Mouse (Mus musculus) stomach, postnatal 0 days (tissue): ENCODE results near the gene Spem2. TPM values are rescaled to one million over a fixed set of nuclear protein-coding genes. Genes with fewer than 3 reads are reported as not detected.

Source experiments
- ATAC-seq: fragments of 200-750 bp; cut with Nextera tagmentation; 2 replicates; pipeline ENCODE4 v1.8.0; 2017; ENCODE audit not compliant: low FRiP score, low TSS enrichment
- DNase-seq: peaks from one replicate; pipeline ENCODE4 v3.0.0-alpha.2; 2016; ENCODE audit warnings: low spot score
- H3K27ac ChIP-seq: fragments of 300-500 bp; sonication (generic); replicated peaks from 2 replicates; pipeline ENCODE4 v1.5.1; 2014; ENCODE audit warnings: mild to moderate bottlenecking, control low read depth
- H3K27me3 ChIP-seq: fragments of 300-500 bp; sonication (generic); 2 replicates; pipeline ENCODE4 v1.6.1; 2014; ENCODE audit warnings: low read length; ENCODE audit not compliant: control insufficient read depth, insufficient read depth
- H3K36me3 ChIP-seq: fragments of 300-500 bp; sonication (generic); 2 replicates; pipeline ENCODE4 v1.6.1; 2014; ENCODE audit warnings: low read length, mixed read lengths; ENCODE audit not compliant: control insufficient read depth, insufficient read depth
- H3K4me1 ChIP-seq: fragments of 300-500 bp; sonication (generic); replicated peaks from 2 replicates; pipeline ENCODE4 v1.6.1; 2014; ENCODE audit warnings: antibody characterized with exemption; ENCODE audit not compliant: control insufficient read depth, insufficient read depth
- H3K4me2 ChIP-seq: fragments of 300-500 bp; sonication (generic); replicated peaks from 2 replicates; pipeline ENCODE4 v1.6.1; 2014; ENCODE audit warnings: low read depth, mild to moderate bottlenecking, control low read depth, moderate library complexity
- H3K4me3 ChIP-seq: fragments of 300-500 bp; sonication (generic); 2 replicates; pipeline ENCODE4 v1.5.1; 2014; ENCODE audit warnings: low read depth, low read length, control low read depth
- H3K9ac ChIP-seq: fragments of 300-500 bp; sonication (generic); 2 replicates; pipeline ENCODE4 v1.6.1; 2014; ENCODE audit warnings: mild to moderate bottlenecking, low read length, control low read depth, mixed read lengths
- H3K9me3 ChIP-seq: fragments of 300-500 bp; sonication (generic); 2 replicates; pipeline ENCODE4 v1.6.1; 2016; ENCODE audit warnings: low read length; ENCODE audit not compliant: control insufficient read depth
- CTCF ChIP-seq: IDR thresholded peaks from 2 replicates; pipeline ENCODE4 v1.5.1; 2016; ENCODE audit warnings: antibody characterized with exemption, low read depth, mild to moderate bottlenecking, moderate library complexity
- EP300 ChIP-seq: optimal IDR thresholded peaks from 2 replicates; pipeline ENCODE3; 2016; ENCODE audit warnings: antibody characterized with exemption
- WGBS: fragments of 180-500 bp; shearing (Covaris S2); extraction: QIAGEN DNeasy Blood & Tissue Kit; methylation state at CpG from one replicate; pipeline ENCODE4 v1.1.7; 2014; 5-methylcytosine and 5-hydroxymethylcytosine counted together
- polyA plus RNA-seq: library from polyadenylated mRNA; unstranded; fragments of >200 nt; fragmentation: Nextera tagmentation; extraction: Ambion mirVana; gene quantifications from 2 replicates; pipeline ENCODE4 v1.2.1, GENCODE M21; 2015

Gene Spem2
- polyA plus RNA-seq, 1 experiment from 2014 or later = not detected

- Histone ChIP-seq H3K9me3 (no peaks in the 10 kb centered on the region), H3K27ac (peak within 1 kb of the TSS; percentile 87), H3K4me1 (peaks cover 5% of the 10 kb centered on the region), H3K9ac (peak within 1 kb of the TSS; percentile 82), H3K4me3 (peak within 1 kb of the TSS; percentile 67), H3K4me2 (peak within 1 kb of the TSS; percentile 77), H3K36me3 (0 out of 2 replicates have a peak, but pooled peaks cover 2% of the 10 kb centered on the region), H3K27me3 (no peaks in the 10 kb centered on the region)
- no peak for DNase-seq
- 2% methylated on average over 30 of the region's 32 CpGs for WGBS
- peak; percentile 65 for ATAC-seq
- TF ChIP-seq EP300 (no peak), CTCF (peak; percentile 40; the same call in 1 of the 2 replicates)
Measured at GRCm38 (mm10) chr11:69837604-69837951, 19.3 kb upstream of the Spem2 start, which contains the start of gene Nlgn2. Gene Nlgn2 (minus strand): TSS chr11:69837784.

GRCm38 (mm10) chr11:69836703-69837576 is 18.7 kb upstream of the Spem2 start:
- Histone ChIP-seq H3K27ac (peak overlapping the region; percentile 69), H3K27me3 (no peaks in the 10 kb centered on the region), H3K4me2 (peak overlapping the region; percentile 77), H3K9me3 (no peaks in the 10 kb centered on the region), H3K4me3 (peak overlapping the region; percentile 67), H3K4me1 (peaks cover 5% of the 10 kb centered on the region), H3K9ac (peak overlapping the region; percentile 65), H3K36me3 (0 out of 2 replicates have a peak, but pooled peaks cover 2% of the 10 kb centered on the region)
- TF ChIP-seq CTCF (no peak), EP300 (no peak)
- WGBS = 2% methylated on average over 42 of the region's 52 CpGs
- DNase-seq = peak; percentile 37
- no peak for ATAC-seq

GRCm38 (mm10) chr11:69835966-69836335 is 17.7 kb upstream of the Spem2 start:
- no peak overlapping the region for H3K9ac ChIP-seq
- peak overlapping the region; percentile 77 for H3K4me2 ChIP-seq
- H3K27ac ChIP-seq = no peak overlapping the region
- no peaks in the 10 kb centered on the region for H3K9me3 ChIP-seq
- no peak overlapping the region for H3K4me3 ChIP-seq
- H3K27me3 ChIP-seq = no peaks in the 10 kb centered on the region
- H3K4me1 ChIP-seq = peaks cover 5% of the 10 kb centered on the region
- DNase-seq (no peak), ATAC-seq (no peak)
- 20% methylated on average over 4 of the region's 4 CpGs for WGBS
- no peak for TF ChIP-seq EP300
- no peak for TF ChIP-seq CTCF
- 0 out of 2 replicates have a peak, but pooled peaks cover 2% of the 10 kb centered on the region for H3K36me3 ChIP-seq

GRCm38 (mm10) chr11:69835326-69835965 is 17.2 kb upstream of the Spem2 start:
- H3K4me3 ChIP-seq = no peak overlapping the region

GRCm38 (mm10) chr11:69834001-69834549 is 15.8 kb upstream of the Spem2 start:
- peak overlapping the region; percentile 30; the same call in 1 of the 2 replicates for H3K27ac ChIP-seq

More at GRCm38 (mm10) chr11:69835326-69835965, 17.2 kb upstream of the Spem2 start:
- 0 out of 2 replicates have a peak overlapping the region, but pooled peaks have one; percentile 8 for H3K9ac ChIP-seq
- TF ChIP-seq EP300 (no peak), CTCF (no peak)
- H3K27me3 ChIP-seq = no peaks in the 10 kb centered on the region
- peak overlapping the region; percentile 77; the same call in 1 of the 2 replicates for H3K4me2 ChIP-seq
- no peak overlapping the region for H3K27ac ChIP-seq
- H3K9me3 ChIP-seq = no peaks in the 10 kb centered on the region
- 0 out of 2 replicates have a peak, but pooled peaks cover 2% of the 10 kb centered on the region for H3K36me3 ChIP-seq
- ATAC-seq (no peak), DNase-seq (no peak)
- peaks cover 5% of the 10 kb centered on the region for H3K4me1 ChIP-seq
- 36% methylated on average over 9 of the region's 9 CpGs for WGBS

More at GRCm38 (mm10) chr11:69834001-69834549, 15.8 kb upstream of the Spem2 start:
- Histone ChIP-seq H3K36me3 (no peaks in the 10 kb centered on the region), H3K4me2 (peak overlapping the region; percentile 67), H3K9me3 (no peaks in the 10 kb centered on the region), H3K9ac (peak overlapping the region; percentile 66), H3K4me3 (peak overlapping the region; percentile 35), H3K27me3 (no peaks in the 10 kb centered on the region), H3K4me1 (peaks cover 3% of the 10 kb centered on the region)
- WGBS = 12% methylated on average over 37 of the region's 48 CpGs
- TF ChIP-seq CTCF (peak; percentile 6; the same call in 1 of the 2 replicates), EP300 (no peak)
- DNase-seq = peak; percentile 79
- ATAC-seq = peak; percentile 18; the same call in 1 of the 2 replicates
